In the genomic region with DNA sequence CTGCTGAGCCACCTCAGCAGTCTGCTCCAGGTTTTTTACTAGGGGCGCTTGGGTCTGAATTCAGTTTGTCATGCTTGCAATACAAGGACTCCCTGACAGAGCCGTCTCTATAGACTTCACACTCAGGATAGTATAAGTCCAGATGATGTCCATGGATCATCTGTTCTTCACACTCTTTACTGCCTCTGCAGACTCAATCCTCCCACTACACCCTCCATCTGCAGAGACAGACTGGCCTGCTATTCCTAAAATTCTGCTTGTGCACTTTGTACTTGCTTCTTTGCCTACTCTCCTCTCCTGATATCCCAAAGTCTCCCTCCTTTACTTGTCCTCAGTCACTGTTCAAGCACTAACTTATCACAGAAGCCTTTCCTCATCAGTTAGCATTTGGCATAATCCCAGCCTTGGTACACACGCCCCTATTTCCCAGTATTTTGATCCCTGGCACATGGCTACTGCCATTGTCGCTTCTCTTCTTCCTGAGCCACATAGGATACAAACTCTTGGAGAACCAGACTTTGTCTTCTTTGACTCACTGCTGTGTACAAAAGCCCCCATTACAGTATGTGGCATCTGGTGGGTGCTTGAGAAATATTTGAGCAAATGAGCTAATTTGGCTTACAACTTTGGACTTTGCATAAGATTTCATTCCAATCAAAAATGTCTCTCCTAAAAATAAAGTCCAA, we compare ENCODE assay signal across 13 mouse cellular contexts.
"Had no signal": no experiment of that assay in that cellular context is flagged by ENCODE, and none has a peak within 500 bp of the region (broad histone marks: within the 10 kb centered on the region; RNA-seq: fewer than 3 reads in every experiment).

No protein-coding gene starts in this region.

- DNase-seq: kidney, adult 9 months; kidney, postnatal 36 days; right cerebral cortex, postnatal 4 days; spleen, adult 18-20 months; thymus, adult 2 months; thymus, postnatal 36 days had no signal

- H3K4me2 ChIP-seq: limb, embryonic 15.5 days; liver, embryonic 12.5 days; lung, embryonic 15.5 days; midbrain, embryonic 12.5 days; neural tube, embryonic 15.5 days had no signal

- H3K9ac ChIP-seq: limb, embryonic 15.5 days; liver, embryonic 12.5 days; lung, embryonic 15.5 days; midbrain, embryonic 12.5 days; neural tube, embryonic 15.5 days had no signal

- ATAC-seq: liver, embryonic 12.5 days had no signal

- H3K27me3 ChIP-seq: limb, embryonic 15.5 days; liver, embryonic 12.5 days; lung, embryonic 15.5 days; midbrain, embryonic 12.5 days; neural tube, embryonic 15.5 days had no signal

- H3K36me3 ChIP-seq: limb, embryonic 15.5 days; liver, embryonic 12.5 days; lung, embryonic 15.5 days; midbrain, embryonic 12.5 days; neural tube, embryonic 15.5 days had no signal

- H3K27ac ChIP-seq: kidney, postnatal 0 days; left cerebral cortex, adult 2 months; limb, embryonic 15.5 days; liver, embryonic 12.5 days; lung, embryonic 15.5 days; neural tube, embryonic 15.5 days had no signal

- H3K4me3 ChIP-seq: left cerebral cortex, adult 2 months; limb, embryonic 15.5 days; liver, embryonic 12.5 days; lung, embryonic 15.5 days; midbrain, embryonic 12.5 days; neural tube, embryonic 15.5 days had no signal

- H3K4me1 ChIP-seq: limb, embryonic 15.5 days; liver, embryonic 12.5 days; lung, embryonic 15.5 days had no signal

- H3K9me3 ChIP-seq: limb, embryonic 15.5 days; liver, embryonic 12.5 days; lung, embryonic 15.5 days; midbrain, embryonic 12.5 days; neural tube, embryonic 15.5 days had no signal
